Mouse (Mus musculus): Measurements from ENCODE around the gene Il12rb1. TPM values are rescaled to one million over a fixed set of nuclear protein-coding genes. Genes with fewer than 3 reads are reported as not detected.

The Il12rb1 gene
- polyA plus RNA-seq (2017; shearing (Covaris generic)) = 49.0 TPM

GRCm38 (mm10) chr8:70808239-70808638 lies at the start of gene Il12rb1:
Gene Il12rb1, plus strand, starts transcription at chr8:70808449.

DNA sequence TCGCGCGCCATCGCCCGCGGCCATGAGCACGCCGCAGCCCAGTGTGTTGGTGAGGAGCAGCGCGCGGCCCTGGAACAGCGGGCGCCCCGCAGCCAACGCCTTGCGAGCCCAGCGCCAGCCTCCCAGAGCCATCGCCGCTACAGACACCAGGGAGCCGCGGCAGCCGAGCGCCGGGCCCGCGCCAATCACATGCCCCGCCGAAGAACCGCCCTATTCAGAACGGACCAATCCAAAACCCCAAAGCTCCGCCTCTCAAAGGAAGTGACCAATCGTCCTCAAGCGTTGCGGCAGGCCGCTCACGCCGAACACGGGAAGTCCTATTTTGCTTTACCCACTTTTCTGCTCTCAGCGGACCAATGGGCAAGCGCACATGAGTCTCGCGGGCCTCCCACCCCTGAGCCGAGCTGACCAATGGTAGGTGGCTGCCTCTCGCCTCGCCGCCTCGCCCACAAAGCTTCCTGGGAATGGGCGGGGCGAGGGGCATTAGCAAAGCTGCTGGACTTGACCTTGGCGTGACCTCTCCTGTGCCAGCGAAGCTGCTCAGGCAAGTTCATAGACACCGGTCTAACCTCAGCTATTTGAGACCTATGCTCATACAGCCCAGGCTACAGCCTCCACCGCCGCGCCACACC lies 47.4 kb upstream of the Il12rb1 start, which contains the start of gene Mpv17l2:
Gene Mpv17l2, minus strand, starts transcription at position 172 of the 632 bp plus-strand sequence.

GRCm38 (mm10) chr8:70776496-70777444 lies 31.5 kb upstream of the Il12rb1 start, which contains the start of gene Pik3r2:
Gene Pik3r2, minus strand, starts transcription at chr8:70776713.

GRCm38 (mm10) chr8:70804481-70805206 lies 3.6 kb upstream of the Il12rb1 start, which contains the start of gene Mast3:
Gene Mast3, minus strand, starts transcription at chr8:70805054.

GRCm38 (mm10) chr8:70839408-70840351 lies 31.4 kb downstream of the Il12rb1 start, which contains the start of gene Arrdc2:
Gene Arrdc2, minus strand, starts transcription at chr8:70839720.

DNA sequence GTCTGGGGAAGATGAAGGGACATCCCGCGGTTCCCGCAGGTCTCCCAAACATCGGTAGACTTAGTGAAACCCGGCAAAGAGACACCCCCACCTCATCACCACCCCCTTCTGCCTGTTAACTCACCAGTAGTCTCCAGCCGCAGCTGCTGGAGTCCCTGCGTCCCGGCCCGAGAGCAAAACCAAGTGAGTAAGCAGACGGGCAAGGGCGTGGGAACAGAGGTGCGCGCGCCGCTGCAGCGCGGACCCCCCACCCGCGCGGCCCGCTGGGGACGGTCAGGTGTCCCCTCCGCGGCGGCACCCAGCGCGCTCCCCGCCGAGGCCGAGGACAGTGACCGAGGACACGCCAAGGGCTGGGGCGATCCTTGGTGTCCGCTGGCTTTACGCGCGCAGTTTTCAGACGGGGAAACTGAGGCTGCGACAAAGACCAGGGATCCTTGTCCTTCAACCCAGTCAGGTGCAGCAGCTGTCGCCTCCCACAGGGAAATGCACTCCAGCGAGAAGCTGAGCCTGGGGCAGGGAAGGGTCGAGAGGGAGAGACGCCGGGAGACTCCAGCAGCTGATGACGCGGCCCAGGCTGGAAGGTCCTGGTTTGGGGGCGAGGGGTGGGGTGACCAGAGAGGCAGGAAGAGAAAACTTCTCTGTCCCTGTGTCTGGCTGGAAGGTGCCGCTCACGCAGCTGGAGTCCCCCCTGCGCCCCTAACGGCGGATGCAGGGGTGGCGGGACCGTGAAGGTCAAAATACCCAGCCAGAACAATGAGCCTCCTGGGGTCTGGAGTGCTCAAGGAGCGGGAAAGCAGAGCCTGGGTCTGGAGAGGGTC lies 54.8 kb downstream of the Il12rb1 start, which contains the start of gene Kcnn1:
Gene Kcnn1, minus strand, starts transcription at position 435 of the 818 bp plus-strand sequence.

Other genes starting within 250 kb of the Il12rb1 start
- gene Isyna1, start 214.1 kb upstream of the Il12rb1 start, polyA plus RNA-seq (2017; shearing (Covaris generic)) = 48.6 TPM
- gene Ssbp4, start 199.6 kb upstream of the Il12rb1 start, polyA plus RNA-seq (2017; shearing (Covaris generic)) = 12.8 TPM
- gene Lrrc25, start 192.3 kb upstream of the Il12rb1 start, polyA plus RNA-seq (2017; shearing (Covaris generic)) = 0.57 TPM
- gene Gdf15, start 176.0 kb upstream of the Il12rb1 start, polyA plus RNA-seq (2017; shearing (Covaris generic)) = not detected
- 9.7 TPM for gene Pgpep1, start 148.1 kb upstream of the Il12rb1 start, polyA plus RNA-seq (2017; shearing (Covaris generic))
- 259 TPM for gene Lsm4, start 135.2 kb upstream of the Il12rb1 start, polyA plus RNA-seq (2017; shearing (Covaris generic))
- 12.8 TPM for gene Jund, start 109.5 kb upstream of the Il12rb1 start, polyA plus RNA-seq (2017; shearing (Covaris generic))
- 0.07 TPM for gene Iqcn, start 105.0 kb upstream of the Il12rb1 start, polyA plus RNA-seq (2017; shearing (Covaris generic))
- gene Gm3336, start 89.9 kb upstream of the Il12rb1 start, polyA plus RNA-seq (2017; shearing (Covaris generic)) = not detected
- gene Pde4c, start 84.7 kb upstream of the Il12rb1 start, polyA plus RNA-seq (2017; shearing (Covaris generic)) = 0.41 TPM
- gene Rab3a, start 53.8 kb upstream of the Il12rb1 start, polyA plus RNA-seq (2017; shearing (Covaris generic)) = 9.9 TPM
- gene Mpv17l2, start 47.5 kb upstream of the Il12rb1 start, polyA plus RNA-seq (2017; shearing (Covaris generic)) = 9.6 TPM
- 17.0 TPM for gene Pik3r2, start 31.7 kb upstream of the Il12rb1 start, polyA plus RNA-seq (2017; shearing (Covaris generic))
- 49.0 TPM for gene Mast3, start 3.4 kb upstream of the Il12rb1 start, polyA plus RNA-seq (2017; shearing (Covaris generic))
- gene Arrdc2, start 31.3 kb downstream of the Il12rb1 start, polyA plus RNA-seq (2017; shearing (Covaris generic)) = 2.3 TPM
- gene Kcnn1, start 54.8 kb downstream of the Il12rb1 start, polyA plus RNA-seq (2017; shearing (Covaris generic)) = not detected
- gene Ccdc124, start 65.5 kb downstream of the Il12rb1 start, polyA plus RNA-seq (2017; shearing (Covaris generic)) = 78.6 TPM
- gene Slc5a5, start 84.3 kb downstream of the Il12rb1 start, polyA plus RNA-seq (2017; shearing (Covaris generic)) = not detected
- 8,122 TPM for gene Rpl18a, start 89.0 kb downstream of the Il12rb1 start, polyA plus RNA-seq (2017; shearing (Covaris generic))
- gene Map1s, start 97.5 kb downstream of the Il12rb1 start, polyA plus RNA-seq (2017; shearing (Covaris generic)) = 26.4 TPM